Mouse (Mus musculus): ENCODE measurements at regions not wholly inside any gene's neighbourhood (a gene's known extent, or its start where the extent isn't known, plus 50 kb on each side); places are given as distances from the start of the nearest gene placed in this dataset.

DNA sequence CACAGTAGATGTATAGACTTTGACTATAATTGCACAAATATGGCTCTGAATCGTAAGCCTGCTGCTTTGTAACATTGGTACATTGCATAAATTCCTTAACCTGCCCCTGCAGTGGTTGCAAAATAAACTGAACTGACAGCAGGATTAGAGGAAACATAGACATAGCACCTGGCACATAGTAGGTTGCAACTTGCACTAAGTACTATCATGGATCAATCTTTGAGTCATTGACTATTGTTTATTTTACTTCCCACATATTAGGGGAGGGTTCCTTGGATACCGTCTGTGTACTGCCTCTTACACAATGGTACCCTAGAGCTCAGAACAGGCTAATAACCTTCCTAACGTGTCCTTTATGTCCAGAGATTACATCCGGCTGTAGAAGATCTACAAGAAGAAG is 371.3 kb upstream of the A1bg start:
- DNase-seq (ENCODE audit: low spot score), result no peak

DNA sequence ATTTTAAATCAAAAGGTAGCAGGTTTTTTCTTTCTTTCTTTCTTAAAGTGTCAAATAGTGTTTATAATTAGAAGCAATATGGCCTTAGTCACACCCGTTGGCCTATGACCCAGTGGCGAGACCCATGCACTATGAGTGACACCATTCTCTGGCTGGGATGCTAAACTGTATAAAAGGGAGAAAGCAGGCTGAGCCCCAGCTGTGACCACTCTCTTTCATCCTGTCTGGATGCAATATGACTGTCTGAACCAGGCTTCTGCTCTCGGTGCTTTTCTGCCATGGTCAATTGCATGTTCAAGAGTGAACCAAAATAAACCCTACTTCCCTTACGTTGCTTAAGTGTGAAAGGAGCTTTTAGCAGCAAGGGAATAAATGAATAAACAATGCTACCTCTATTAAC is 346.0 kb upstream of the A1bg start:
- no peak for DNase-seq (ENCODE audit: low spot score)

DNA sequence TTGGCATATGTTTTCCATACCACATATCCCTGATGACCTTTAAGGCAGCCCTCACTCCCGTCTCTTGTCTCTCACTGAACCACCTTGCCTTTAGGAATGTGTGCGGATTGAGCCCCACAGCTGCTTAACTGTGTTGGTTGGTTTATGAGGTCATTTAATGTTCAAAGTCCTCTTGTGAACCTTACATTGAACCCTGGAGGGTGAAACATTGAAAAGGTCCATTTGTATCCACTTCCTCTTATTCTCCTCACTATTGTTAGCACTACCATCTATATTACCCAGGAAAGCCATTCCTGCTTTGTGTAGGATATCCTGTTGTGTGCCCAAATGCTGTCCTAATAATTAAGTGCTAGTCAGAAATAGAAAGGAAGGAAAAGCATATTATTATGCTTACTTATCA is 336.2 kb upstream of the A1bg start:
- no peak for DNase-seq (ENCODE audit: low spot score)

DNA sequence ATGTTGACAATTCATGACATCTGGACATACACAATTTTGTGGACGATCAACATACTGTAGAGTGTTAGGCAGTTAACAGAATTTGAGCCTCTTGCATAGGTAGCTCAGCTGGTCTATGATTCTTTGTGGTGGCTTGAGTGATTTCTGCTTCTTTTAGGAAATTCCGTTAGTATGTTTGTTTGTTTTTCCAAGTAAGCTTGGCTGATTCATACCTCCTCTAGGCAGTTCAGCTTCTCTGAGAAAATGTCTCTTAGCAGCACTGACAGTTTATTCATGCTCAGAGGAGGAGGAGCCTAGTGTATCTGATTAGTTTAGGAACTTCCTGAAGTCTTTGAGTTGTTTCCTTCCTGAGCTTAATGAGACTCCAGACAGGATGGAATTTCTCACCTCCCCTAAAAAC is 321.7 kb upstream of the A1bg start:
- no peak for DNase-seq (ENCODE audit: low spot score)

DNA sequence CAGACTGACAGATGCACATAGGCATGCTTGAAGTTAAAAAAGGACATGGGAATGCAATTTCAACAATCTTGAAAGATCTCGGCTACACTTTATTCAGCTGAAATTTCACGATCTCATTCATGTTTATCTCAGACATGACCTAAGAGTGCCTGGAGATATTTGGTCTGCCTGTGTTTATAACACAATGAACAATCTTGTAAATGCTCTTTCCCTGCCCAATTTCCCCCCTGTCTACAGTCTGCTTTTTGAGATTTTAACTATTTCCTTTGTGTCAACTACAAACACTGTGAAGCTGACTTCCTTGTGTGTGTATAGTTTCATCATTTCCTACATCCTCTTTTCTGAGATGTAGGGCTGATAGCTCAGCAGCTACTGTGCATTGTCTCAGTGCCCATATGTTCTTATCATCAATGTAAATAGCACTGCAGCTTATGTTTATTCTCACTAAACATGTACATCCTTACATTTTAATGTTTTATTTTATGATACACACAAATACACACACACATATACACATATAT is 319.4 kb upstream of the A1bg start:
- DNase-seq (ENCODE audit: low spot score), result no peak

DNA sequence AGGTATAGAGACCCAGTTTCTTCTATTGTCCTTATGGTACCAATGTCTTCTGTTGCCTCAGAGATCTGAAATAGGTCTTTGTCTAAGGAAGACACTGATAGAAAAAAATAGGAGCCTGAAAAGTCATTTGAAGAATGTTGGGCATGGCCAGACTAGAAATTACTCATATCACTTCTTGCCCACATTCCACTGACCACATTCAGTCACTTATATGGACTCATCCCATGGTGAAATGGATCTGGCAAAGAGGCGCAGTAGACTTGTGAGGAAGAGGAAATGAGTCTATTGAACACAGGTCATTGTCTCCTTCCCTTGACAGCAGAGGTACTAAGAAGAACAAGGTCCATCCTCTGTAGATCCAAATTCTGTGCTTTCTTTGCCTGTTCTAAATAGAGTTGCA is 318.9 kb upstream of the A1bg start:
- DNase-seq (ENCODE audit: low spot score), result no peak

DNA sequence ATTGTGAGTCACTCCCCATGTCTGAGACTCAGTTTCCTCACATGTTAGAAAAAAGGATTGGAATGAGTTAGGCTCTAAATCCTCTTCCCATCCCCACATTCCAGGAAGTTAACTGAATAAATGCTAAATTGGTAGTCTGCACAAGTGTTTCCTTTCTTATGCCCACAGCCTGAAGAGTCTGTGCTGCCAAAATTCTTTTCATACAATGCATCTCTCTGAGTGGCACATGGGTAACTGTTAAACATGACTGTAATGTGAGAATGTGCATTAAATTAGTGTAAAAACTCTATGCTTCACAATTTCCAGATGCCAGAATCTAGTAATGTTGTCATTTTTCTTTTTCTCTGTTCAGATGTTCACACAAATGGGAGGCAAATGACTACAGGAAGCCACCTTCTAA is 317.5 kb upstream of the A1bg start:
- DNase-seq (ENCODE audit: low spot score), result no peak

DNA sequence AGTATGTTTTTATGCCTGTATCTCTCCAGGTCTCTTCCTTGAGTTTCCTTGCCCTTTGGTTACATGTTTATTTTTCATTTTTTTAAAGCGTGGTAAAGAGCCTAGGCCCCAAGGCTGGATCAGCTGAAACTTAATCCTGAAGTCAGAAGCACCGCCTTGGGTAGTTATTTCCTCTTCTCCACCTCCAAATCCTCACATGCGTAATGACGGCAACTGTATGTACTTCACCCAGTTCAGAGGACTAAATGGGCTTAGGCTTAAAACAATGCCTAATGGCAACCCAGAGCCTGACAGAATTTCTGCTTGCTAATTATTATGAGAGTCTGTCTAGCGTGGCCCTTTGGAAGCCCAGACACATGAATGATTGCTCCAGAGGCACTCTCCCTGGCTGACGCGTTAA is 316.6 kb upstream of the A1bg start:
- no peak for DNase-seq (ENCODE audit: low spot score)

DNA sequence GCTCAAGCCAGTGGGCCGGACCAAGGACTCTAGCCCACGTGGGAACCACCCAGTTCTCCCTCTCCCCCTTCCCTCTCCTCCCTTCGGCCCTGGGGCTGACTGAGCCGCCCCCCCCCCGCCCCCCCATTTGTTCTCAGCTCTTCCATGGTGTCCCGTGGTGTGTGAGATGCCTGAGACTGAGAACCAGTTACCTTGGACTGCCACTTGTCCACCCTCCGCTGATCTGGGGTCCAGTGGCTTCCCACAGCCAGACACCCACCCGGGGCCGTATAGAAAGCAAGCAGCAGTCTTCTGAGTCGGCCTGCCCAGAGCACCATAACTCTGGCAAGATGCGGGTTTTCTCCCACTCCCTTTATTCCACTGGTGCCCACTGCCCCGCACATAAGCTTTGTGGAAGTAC is 316.2 kb upstream of the A1bg start:
- DNase-seq (ENCODE audit: low spot score), result no peak

DNA sequence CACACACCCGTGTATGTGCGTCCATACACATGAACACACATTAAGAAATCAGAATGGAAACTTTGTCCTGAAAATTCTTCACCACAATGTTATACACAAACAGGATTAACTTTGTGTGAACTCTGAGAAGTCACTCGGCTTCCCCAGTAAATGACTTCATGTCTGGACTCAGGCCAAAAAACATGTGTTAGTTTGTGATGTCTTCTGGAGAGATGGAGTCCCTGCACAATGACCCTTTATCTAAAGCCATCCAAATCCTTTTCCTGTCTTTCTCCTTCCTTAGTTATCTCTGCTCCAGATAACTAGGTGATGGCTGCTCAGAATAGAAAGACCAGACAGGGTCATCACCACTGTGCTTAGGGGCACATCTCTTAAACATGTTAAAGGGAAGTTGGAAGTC is 306.8 kb upstream of the A1bg start:
- no peak for DNase-seq (ENCODE audit: low spot score)

DNA sequence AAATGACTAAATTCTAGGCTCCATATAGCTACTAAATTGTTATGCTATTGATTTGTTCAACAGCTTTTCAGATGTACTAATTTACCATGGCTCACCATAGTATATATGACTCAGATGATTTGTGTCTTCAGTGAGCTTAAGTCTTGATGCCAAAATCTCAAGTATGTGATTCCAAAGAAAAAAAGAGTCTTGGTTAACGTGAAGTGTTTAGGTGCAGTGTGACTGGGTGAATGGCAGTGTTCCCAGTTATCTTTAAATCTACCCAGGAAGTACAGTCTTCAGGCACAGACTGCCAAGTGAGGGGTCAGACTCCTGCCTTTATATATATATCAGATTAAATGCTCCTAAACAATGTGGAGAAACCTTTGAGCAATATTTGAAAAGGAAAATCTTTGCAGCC is 300.1 kb upstream of the A1bg start:
- no peak for DNase-seq (ENCODE audit: low spot score)

DNA sequence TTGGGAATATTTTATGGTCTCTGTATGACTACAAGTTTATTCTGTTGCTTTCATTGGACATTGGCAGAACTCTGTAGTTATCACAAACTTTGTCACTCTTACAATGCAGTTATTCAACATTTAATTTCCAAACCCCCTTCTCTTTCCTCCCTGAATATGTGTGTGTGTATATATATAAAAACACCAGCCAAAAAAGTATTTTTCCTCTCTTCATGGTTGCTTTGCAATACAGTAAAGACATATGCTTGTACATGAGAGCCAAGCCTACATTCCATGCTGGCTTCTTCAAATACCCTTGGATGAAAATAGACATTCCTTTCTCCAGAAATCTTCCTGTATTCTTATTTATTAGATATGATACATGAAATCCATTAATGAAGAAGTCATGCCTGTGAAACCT is 287.3 kb upstream of the A1bg start:
- no peak for DNase-seq (ENCODE audit: low spot score)

DNA sequence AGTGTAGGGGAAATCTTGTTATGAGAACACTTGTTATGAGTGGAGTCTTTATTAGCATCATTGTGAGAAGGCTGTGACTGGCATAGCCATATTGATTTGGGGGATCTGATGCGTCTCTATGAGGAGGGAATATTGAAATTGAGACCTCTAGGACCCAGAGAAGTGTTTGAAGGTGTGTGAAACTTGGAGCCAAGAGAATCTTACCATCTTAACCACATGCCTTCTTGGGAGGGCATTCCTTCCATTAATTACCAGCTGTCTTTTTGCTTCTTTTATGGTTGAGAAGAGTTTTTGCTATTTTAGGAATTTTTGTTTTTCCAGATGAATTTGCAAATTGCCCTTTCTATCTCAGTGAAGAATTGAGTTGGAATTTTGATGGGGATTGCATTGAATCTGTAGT is 267.2 kb upstream of the A1bg start:
- DNase-seq (ENCODE audit: low spot score), result no peak

DNA sequence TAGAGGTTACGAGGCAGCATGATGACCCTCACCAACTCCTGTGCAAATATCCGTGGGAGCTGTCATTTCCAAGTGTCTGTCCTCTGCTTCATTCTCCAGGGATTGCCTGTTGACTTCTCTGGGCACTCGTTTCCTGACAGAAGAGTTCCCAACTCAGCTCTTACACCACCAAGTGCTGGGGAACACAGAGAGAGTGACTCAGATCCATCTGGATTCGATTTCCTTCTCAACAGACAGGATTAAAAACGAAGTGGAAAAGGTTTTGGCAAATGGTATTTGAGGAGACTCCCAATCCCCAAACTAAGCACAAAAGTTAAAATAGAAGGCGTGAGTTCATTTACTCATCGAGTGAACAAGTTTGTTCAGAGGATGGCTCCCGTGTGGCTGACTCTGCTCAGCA is 266.7 kb upstream of the A1bg start:
- DNase-seq (ENCODE audit: low spot score), result no peak

DNA sequence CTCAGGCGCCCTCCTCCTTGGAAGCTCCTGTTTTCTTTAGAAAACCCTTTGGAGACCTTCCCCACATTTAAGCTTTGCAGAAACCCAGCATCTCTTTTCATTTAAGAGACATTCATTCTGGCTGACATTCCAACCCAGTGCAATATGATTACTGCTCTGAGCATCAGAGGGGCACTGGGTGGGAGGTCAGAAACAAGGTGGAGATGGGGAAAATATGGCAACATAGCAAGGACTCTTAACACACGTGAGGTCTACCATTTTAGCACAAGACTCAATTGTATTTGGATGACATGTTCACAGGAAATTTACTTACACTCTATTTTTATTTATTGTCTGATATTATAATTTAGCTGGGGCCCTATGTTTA is 261.8 kb upstream of the A1bg start:
- DNase-seq (ENCODE audit: low spot score), result no peak

DNA sequence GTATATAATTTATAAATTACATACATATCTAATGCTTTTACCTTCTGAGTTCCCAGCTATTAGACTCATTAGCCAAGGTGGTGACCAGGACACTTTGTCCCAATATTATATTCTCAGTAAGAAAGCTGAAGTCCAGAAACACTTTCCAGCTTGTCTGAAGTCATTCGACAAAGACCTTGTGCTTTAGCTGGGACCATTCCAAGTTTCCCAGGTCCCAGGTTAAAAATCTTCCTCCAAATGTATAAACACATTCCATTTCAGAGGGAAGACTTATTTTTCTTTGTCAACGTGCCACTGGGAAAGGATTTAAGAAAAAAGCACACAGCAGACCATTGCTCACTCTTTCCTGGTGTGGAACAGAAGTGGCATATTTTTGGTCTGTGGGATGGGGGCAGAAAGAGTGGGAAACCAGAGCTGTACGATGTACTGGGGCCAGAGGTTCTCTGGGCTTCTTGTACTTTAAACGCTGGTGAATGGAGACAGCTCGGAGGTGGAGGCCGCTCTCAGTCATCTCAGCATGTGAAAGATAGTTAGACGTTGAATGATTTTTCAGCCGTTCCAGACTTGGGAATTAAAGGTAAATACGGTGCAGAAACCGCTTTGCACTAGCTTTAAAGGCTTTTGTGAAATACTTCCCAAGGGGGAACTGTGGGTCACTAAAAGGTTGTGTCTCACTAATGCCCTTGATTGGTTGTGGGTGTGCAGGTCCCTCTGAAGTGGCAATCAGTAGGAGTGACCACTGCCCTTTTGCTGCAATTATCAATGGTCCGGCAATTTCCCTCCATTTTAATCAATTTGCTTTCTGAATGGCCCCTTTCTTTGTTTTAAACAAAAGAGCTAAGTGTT is 261.2 kb upstream of the A1bg start:
- no peak for DNase-seq (ENCODE audit: low spot score)

DNA sequence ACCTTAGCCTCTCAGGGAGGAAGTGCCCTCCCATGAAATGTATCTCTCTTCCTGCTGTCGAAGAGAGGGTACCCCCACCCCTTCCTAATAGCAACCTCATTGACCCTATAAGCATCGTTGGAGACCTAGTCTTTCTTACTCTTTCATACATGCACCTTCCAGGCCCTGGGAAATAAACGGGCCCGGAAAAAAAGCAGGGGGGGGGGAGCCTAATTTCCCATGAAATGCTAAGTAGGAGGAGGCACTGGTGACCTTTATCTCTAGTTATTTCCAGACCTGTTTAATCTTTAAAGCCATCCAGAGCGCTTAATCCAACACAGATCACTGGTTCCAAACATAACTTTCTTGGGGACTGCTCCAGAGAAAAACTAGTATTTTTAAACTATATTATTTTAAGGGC is 260.5 kb upstream of the A1bg start:
- no peak for DNase-seq (ENCODE audit: low spot score)

DNA sequence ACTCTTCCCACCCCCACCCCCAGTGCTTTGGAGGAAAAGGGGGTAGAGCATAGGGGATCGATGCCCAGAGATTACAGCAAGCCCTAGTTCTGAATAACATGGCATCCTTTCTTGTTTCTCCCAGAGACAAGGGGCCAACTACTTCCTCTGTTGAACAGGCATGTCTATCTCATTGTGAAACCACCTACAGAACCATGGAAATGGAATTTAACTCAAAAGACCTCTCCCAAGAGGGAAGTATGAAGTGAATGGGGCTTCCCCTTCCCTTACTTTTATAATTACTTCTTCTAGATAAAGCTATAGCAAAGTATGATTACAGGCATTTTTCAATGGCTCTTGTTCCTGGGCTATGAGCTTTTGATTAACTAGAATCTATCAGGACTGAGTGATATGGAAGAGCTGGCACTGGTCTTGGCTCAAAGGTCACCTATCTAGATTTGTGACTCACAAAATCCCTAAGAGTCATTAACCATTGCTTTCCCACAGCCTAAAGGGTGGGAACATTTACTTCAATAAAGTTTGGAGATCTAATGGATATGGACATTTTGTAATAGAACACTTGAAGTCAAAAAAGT is 246.1 kb upstream of the A1bg start:
- no peak for DNase-seq (ENCODE audit: low spot score)

DNA sequence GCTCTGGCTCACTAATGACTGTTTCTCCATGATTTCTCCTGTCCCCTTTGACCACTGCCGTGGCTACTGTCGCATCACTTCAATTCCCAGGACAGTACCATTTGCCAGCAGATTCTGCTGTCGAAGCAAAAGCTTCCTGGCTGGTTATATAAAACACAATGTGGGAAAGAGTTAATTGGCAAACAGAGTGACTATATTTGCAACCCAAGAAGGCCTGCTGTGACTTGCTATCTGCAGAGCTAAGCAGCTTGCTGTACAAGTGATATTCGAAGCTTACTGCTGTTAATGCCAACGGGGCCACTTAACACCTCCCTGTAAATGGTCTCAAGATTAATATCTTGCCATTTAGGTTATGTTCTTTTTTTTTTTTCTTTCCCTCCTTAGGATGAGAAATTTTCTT is 242.2 kb upstream of the A1bg start:
- DNase-seq (ENCODE audit: low spot score), result no peak

DNA sequence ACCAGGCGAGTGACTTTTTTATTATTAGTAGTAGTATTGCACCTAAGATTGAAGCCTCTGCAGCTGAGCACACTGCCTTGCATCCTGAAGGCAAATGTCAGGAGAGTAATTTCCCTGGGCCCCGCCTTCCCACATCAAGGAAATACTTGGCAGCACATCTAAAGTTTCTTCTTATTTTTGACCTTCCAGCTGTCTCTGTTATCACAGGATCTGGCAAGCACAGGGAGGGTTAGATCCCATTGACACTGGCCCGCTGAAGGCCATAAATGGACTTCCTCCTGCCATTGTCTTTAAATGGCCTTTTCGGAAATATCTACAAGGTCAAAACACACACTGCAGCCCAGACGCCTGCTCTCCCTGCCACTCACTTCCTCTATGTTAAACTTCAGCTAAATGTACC is 238.6 kb upstream of the A1bg start:
- DNase-seq (ENCODE audit: low spot score), result no peak

DNA sequence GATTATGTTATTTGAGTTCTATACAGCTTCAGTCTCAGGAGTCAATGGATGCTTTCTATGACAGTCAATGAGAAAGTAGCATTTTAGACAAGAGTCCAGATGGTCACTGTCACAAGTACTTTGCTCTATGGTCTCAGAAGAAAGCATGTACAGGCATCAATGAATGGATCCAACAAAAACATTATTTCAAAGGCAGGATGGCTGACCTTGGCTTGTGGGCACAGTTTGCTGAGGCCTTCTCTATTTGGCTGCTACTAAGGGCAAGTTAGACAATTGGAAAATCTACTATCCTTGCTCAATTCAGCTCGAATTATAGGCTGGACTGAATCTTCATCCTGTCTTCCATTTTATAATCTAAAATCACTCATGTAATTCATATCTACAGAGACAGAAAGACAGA is 237.9 kb upstream of the A1bg start:
- no peak for DNase-seq (ENCODE audit: low spot score)

DNA sequence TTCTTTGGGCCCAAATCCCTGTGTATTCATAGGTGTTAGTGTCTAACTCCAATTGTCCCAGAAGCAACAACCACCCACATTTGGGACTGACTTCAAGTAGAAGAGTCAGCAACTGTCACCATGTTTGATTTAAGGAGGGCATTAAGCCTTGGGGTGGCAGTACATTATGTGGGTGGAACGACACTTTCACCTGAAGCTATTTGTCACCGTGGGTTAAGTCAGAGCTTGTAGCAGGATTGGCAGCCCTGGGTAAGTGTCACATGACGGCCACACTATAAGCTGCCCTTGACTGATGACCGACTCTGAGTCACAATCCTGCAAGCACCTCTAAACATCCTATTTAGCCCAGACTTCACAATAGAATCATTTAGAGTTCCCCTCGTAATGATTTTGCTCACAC is 236.7 kb upstream of the A1bg start:
- no peak for DNase-seq (ENCODE audit: low spot score)

DNA sequence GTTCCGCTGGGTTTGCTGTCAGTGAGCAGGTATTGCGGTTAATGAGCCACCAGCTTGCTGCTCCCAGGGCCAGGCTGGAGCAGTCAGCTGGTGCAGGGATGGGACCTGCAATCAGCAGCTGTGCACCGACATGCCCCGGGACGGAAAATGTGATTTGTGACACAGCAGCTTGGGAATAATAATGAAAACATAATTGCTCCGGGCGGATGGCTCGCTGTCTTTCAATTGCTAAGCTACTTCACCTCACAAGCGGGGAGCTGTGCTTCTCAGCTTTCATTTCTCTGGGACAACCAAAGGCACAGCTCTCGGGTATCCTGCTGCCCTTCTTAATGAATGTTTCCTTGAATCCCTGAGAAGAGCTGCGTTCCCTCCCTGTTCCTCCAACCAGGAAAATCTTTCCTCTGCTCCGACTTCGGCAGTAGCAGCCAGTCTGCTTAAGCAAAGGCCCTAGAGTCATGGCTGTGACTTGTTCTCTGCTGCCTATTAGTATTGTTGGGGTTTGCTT is 235.3 kb upstream of the A1bg start:
- no peak for DNase-seq (ENCODE audit: low spot score)

DNA sequence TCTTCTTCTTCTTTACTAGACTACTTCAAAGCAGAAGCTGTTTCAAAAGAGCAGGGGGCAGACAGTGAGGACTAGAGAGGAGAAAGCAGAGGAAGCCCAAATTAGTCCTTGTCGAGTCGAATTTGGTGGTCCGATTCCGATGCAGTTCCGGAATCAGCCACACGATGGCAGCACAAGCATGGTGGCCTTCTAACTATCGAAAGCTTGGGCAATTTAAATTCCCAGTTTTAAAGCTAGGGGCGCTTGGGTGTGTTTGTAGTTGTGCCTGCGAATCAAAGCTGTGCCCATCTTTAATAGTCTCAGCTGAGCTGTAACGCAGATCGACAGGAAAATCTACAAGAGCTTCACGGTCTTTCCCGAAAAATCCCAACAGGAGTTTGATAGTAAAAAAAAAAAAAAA is 234.7 kb upstream of the A1bg start:
- DNase-seq (ENCODE audit: low spot score), result peak; percentile 96
